Mouse (Mus musculus) layer of hippocampus, adult 18-20 months (tissue): ENCODE results near the gene Ccdc93. TPM values are rescaled to one million over a fixed set of nuclear protein-coding genes. Genes with fewer than 3 reads are reported as not detected.

Source experiments
- DNase-seq, 2 experiments: peaks; one replicate each; pipeline ENCODE4 v3.0.0; 2022; ENCODE audit warnings: low spot score in 2 of 2
- total RNA-seq, 2 experiments: library from RNA; stranded (reverse); gene quantifications; 2 replicates each; pipeline ENCODE4 v1.2.3; 2021

Ccdc93 gene
- total RNA-seq, 2 experiments from 2014 or later = 30.0 to 31.6 TPM

- no peak for DNase-seq
Measured at GRCm38 (mm10) chr1:121444147-121444546, 13.3 kb downstream of the Ccdc93 start.

GRCm38 (mm10) chr1:121447216-121447615 lies 16.4 kb downstream of the Ccdc93 start:
- no peak for DNase-seq

DNA sequence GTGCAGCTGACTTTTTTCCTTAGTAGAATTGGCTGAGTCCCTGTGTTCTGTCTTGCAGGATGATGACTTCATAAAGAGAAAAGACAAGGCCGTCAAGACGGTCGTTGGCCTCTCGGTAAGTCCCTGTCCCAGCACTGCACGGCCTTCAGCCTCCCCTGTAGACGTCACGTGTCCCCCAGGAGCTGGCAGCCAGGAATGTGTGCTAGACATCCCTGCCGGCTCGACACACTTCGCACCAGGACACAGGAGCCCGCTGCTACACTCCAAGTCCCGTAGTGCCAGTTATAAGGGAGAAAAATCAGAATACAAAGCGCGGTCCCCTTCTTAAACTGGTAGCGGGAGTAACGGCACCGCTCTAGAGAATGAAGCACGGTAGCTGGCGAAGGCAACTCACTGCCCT lies 17.3 kb downstream of the Ccdc93 start:
- DNase-seq = no peak

DNA sequence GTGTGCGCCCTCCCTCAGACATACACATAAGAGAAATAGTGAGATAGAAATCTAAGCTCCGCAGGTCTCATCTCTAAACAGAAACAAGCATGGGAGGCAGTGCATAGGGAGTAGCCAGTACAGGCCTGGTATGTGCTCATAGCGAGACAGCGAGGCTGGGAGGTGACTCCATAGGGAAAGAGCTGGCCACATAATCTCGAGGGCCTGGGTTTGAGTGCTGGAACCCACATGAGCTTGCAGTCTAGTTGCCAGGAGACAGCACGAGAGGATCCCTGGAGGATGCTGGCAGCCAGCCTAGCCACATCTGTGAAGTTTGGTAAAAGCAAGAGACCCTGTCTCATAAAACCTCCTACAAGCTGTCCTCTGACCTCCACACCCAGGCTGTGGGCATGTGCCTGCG lies 20.2 kb downstream of the Ccdc93 start:
- no peak for DNase-seq

DNA sequence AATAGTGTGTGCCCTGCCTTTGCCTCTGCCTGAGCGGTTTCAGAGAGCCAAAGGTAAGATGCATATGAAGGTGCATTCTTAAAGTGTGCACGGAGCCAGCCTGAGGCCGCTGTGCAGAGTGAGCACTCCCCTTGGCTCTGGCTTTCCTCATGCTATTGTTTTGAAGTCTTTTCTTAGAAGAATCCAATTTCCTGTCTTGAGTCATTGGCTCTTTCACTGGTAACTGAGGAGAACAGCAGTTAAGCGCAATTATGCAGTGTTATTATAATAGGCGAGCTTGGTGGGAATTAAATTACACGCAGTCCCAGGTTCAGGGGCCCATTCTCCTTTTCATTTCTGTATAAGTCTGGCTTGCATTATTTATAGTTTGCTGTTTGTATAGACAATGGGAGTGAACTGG lies 21.6 kb downstream of the Ccdc93 start:
- no peak for DNase-seq

- DNase-seq = no peak
Measured at GRCm38 (mm10) chr1:121453053-121453452, 22.2 kb downstream of the Ccdc93 start.

- DNase-seq = no peak
Measured at GRCm38 (mm10) chr1:121454951-121455350, 24.1 kb downstream of the Ccdc93 start.

- DNase-seq = no peak
Measured at GRCm38 (mm10) chr1:121460077-121460476, 29.2 kb downstream of the Ccdc93 start.

- DNase-seq = no peak
Measured at GRCm38 (mm10) chr1:121461895-121462294, 31.0 kb downstream of the Ccdc93 start.

DNA sequence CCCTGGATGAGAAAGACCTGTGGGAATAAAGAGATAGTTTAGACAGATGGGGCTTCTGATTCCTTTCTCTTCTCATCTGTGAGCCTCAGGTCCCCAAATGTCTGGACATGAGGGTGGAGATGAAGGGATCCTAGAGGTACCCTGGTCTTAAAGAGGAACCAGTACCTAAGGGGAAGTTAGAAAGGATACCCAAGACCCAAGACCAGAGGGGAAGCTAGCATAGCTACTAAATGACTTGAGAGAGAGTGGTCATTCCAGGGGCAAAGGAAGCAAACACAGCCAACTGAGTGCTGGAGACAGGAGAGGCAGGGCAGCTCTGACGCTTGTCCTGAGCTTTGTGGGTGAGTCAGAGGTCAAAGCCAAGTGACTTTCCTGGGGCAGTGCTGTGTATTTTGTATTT lies 31.8 kb downstream of the Ccdc93 start:
- DNase-seq = no peak

DNA sequence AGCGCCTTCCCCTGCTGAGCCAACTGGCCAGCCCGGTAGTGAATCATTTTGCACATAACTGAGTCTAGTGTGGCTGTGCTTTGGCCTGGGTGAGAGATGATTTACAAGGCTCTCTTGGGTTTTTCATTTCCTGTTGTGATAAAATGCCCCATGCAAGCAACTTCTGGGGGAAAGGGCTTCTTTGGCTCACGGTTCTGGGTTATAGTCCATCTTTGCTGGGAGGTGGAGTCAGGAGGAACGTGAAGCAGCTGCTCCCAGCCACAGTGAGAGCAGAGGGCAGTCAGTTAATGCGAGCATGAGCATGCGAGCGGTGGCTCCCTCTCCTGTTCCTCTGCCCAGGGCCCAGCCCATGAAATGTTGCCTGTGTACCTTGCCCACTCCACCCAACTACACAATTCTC lies 33.0 kb downstream of the Ccdc93 start:
- DNase-seq = no peak

- DNase-seq = no peak
Measured at GRCm38 (mm10) chr1:121466276-121466675, 35.4 kb downstream of the Ccdc93 start.

DNA sequence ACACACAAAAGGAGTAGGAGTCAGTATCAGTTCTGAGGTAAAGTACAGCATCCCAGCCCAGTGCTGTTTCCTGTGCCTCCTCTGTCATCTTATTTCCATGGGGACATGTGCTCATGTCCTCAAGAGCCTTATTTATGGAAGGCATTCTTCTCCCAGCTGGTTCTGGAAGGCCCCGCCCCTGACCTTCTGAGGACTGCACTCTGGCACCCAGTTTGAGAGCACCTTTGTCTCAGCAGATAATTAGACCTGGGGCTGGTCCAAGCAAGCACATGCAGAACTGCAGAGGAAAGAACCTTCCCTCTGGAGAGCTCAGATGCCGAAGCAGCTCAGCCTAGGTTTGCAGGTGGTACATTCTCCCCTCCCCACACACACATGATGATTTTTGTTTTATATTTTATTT lies 37.4 kb downstream of the Ccdc93 start:
- no peak for DNase-seq

DNA sequence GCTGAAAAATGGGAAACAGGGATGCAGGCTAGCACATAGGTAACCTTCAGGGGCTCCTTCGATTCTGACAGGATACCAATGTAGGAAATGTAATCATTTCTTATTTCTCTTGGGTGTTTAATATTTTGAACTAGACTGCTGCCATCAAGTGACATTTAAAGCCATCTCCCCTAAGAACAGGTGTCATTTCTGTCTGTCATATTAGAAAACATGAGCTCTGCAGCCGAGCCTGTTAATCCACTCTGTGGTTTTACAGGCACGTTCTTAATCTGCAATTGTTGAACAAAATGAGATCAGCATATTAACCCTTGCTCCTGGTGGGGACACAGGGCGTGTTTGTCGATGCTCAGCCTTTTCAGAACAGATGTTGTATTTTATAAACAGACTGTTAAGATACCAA lies 40.7 kb downstream of the Ccdc93 start:
- no peak for DNase-seq

DNA sequence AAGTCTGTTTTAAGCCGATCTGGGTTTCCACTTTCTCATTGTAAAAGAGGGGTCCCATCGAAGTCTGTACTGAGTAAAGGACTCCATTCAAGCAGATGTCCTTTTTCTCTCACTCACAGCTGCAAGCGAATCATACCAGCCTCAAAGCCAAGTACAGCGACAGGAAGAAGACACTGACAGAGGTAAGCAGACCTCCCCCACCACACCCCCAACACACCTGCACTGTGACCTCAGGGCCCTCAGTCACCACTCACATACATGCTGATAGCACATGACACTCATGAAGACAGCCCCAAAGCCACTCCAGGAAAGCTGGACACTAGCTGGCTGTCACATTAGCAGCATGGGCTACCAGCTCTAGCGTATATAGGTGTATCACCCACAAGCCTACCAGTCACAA lies 46.9 kb downstream of the Ccdc93 start:
- DNase-seq = no peak

GRCm38 (mm10) chr1:121478284-121478980 lies 47.6 kb downstream of the Ccdc93 start:
- peak; percentile 77 to 88 for DNase-seq

DNA sequence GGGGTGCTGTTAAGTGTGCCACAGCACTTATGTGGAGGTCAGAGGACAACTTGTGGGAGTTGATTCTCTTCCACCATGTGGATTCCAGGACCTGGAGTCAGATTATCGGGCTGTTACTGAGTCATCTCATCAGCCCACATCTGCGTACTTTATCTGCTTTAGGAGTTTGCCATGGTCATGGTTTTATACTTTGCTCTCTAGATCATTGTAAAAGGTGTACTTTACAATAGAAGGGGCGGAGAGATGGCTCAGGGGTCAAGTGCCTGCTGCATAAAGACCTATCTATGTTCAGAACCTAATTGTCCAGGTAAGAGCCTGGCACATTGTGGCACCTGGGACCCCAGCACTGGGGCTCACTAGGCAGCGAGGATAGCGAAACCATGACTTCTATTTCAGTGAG lies 48.6 kb downstream of the Ccdc93 start:
- no peak for DNase-seq

- no peak for DNase-seq
Measured at GRCm38 (mm10) chr1:121483091-121483490, 52.2 kb downstream of the Ccdc93 start.

- DNase-seq = no peak
Measured at GRCm38 (mm10) chr1:121486803-121487202, 56.0 kb downstream of the Ccdc93 start.

- peak; percentile 22 to 73 for DNase-seq
Measured at GRCm38 (mm10) chr1:121490241-121490640, 59.4 kb downstream of the Ccdc93 start.

GRCm38 (mm10) chr1:121497093-121497492 lies 66.2 kb downstream of the Ccdc93 start:
- DNase-seq = no peak

DNA sequence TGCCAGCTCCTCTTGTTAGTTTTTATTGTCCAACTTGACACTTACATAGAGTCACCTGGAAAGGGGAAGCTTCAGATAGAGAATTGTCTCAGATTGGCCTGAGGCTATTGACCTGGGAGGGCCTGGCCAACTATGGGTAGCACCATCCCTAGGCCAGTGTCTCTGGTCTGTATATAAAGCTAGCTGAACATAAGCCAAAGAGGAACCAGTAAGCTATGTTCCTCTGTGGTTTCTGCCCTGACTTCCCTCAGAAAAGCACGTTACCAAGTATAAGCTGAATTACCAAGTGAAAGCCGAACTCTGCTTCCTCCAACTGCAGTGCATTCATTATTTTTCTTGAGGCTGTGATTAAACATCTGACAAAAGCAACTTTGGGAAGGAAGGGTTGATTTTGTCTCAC lies 77.9 kb downstream of the Ccdc93 start:
- no peak for DNase-seq

DNA sequence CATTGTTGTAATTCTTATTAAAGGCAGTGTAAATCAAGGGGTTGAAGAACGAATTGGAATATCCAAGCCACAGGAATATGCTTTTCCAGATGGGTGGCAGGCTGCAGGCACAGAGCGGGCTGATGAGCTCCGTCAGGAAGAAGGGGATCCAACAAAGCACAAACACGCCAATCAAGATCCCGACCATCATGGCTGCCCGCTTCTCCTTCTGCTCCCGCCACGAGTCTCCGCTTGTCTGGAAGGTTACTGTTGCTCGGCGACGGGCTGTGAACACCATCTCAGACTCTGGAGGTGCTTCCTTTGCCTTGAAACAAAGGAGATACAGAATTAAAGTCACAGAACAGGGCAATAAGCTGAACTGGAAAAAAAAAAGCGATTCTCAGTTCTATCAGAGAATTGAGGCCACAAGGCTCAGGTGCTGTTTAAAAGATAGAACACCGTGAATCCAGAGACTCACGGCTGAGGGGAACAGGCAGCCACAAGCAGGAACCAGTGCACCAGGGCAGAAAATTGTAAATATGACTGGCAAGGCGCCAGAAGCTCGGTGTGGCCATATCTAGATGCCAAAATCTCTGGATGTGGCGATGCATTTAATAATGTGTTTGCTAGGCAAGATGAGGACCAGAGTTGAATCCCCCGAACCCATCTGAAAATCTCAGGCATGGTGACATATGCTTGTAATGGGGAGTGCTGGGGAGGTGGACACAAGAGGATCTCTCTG lies 79.7 kb downstream of the Ccdc93 start:
- peak; percentile 12 to 37 for DNase-seq
